Mouse (Mus musculus) embryonic facial prominence, embryonic 14.5 days (tissue): ENCODE measurements around the gene Gpr152. TPM values are rescaled to one million over a fixed set of nuclear protein-coding genes. Genes with fewer than 3 reads are reported as not detected.

Experiments
- ATAC-seq: fragments of 200-750 bp; cut with Nextera tagmentation; 2 replicates; pipeline ENCODE4 v1.8.0; 2017; ENCODE audit warnings: low read depth, moderate number of reproducible peaks, moderate TSS enrichment
- DNase-seq: peaks from one replicate; pipeline ENCODE4 v3.0.0-alpha.2; 2015; ENCODE audit warnings: low spot score
- H3K27ac ChIP-seq: fragments of 300-500 bp; sonication (generic); replicated peaks from 2 replicates; pipeline ENCODE4 v1.5.1; 2014; ENCODE audit warnings: low read depth, mild to moderate bottlenecking, low read length, moderate library complexity
- H3K27me3 ChIP-seq: fragments of 300-500 bp; sonication (generic); replicated peaks from 2 replicates; pipeline ENCODE4 v1.6.1; 2014; ENCODE audit warnings: low read length; ENCODE audit not compliant: control insufficient read depth, insufficient read depth
- H3K36me3 ChIP-seq: fragments of 300-500 bp; sonication (generic); 2 replicates; pipeline ENCODE4 v1.6.1; 2014; ENCODE audit warnings: low read length, mixed read lengths; ENCODE audit not compliant: control insufficient read depth, insufficient read depth
- H3K4me1 ChIP-seq: fragments of 300-500 bp; sonication (generic); 2 replicates; pipeline ENCODE4 v1.6.1; 2014; ENCODE audit warnings: antibody characterized with exemption, low read length; ENCODE audit not compliant: control insufficient read depth, insufficient read depth
- H3K4me2 ChIP-seq: fragments of 300-500 bp; sonication (generic); 2 replicates; pipeline ENCODE4 v1.6.1; 2014; ENCODE audit warnings: low read depth, mild to moderate bottlenecking, low read length, moderate library complexity, mixed read lengths
- H3K4me3 ChIP-seq: fragments of 300-500 bp; sonication (generic); 2 replicates; pipeline ENCODE4 v1.5.1; 2014; ENCODE audit warnings: low read depth, mild to moderate bottlenecking, low read length
- H3K9ac ChIP-seq: fragments of 300-500 bp; sonication (generic); 2 replicates; pipeline ENCODE4 v1.6.1; 2014; ENCODE audit warnings: low read depth, mild to moderate bottlenecking, low read length, moderate library complexity, mixed read lengths
- H3K9me3 ChIP-seq: fragments of 300-500 bp; sonication (generic); 2 replicates; pipeline ENCODE4 v1.6.1; 2016; ENCODE audit warnings: low read length; ENCODE audit not compliant: control insufficient read depth
- WGBS: fragments of 180-500 bp; shearing (Covaris S2); extraction: QIAGEN DNeasy Blood & Tissue Kit; methylation state at CpG from one replicate; pipeline ENCODE4 v1.1.7; 2014; 5-methylcytosine and 5-hydroxymethylcytosine counted together
- polyA plus RNA-seq: library from polyadenylated mRNA; unstranded; fragments of >200 nt; fragmentation: Nextera tagmentation; extraction: Ambion mirVana; gene quantifications from 2 replicates; pipeline ENCODE4 v1.2.1, GENCODE M21; 2014

Gpr152 gene
- polyA plus RNA-seq, 1 experiment from 2014 or later, result 0.08 TPM

DNA sequence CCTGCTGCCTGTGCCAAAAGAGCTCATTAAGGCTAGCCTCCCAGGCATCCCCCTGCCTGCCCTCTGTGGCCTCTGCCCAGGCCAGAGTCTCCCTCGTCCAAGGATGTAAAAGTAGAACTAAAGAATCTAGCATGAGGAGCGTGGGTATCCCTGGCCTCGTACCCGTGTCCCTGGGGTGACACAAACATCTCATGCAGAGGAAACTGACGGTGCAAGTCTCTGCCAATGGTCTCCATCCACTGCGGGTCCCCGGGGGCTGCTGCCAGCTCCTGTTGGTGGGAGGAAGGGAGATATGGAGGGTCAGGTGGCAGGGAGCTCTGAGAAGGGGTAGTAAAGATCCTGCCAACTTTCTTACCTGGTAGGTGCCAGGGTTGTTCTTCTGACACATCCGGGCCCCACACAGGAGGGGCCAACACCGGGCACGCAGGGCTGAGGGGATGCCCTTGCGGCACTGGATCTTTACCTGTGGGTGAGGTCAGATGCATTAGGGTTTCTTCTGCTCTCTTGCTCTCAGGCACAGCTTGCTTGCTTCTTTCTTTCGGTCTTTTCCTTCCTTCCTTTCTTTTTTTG is 49.5 kb downstream of the Gpr152 start:
- Histone ChIP-seq H3K27ac (no peak overlapping the region), H3K9me3 (no peaks in the 10 kb centered on the region), H3K27me3 (no peaks in the 10 kb centered on the region), H3K4me1 (peaks cover 27% of the 10 kb centered on the region), H3K36me3 (peaks cover 10% of the 10 kb centered on the region), H3K9ac (no peak overlapping the region), H3K4me3 (no peak overlapping the region), H3K4me2 (no peak overlapping the region)
- no peak for ATAC-seq
- WGBS, result 81% methylated on average over 12 of the region's 12 CpGs
- DNase-seq, result no peak

DNA sequence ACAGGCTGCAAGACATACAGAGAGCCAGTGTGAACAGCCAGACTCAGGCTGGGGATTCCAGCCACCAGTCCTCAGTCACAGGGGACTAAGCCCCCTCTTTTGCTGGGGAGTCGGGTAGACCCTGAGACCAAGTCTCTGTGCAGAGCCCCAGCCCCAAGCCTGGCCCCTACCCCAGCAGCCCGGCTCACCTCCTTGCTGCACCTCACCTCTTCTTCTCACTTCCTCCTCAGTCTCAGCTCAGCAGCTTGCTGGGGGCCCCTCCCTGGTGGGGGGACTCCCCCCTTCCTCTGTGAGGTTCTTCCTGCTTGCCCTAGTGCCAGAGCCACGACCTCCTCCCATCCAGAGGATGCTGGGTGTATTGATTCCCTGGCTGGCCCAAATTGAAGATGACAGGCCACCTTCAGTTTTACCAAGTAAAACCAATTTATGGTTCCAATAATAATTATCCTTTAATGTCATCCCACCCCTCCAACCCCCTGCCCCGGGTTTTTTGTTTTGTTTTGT is 51.3 kb downstream of the Gpr152 start, which contains the start of gene Tbc1d10c:
TSS of gene Tbc1d10c (minus strand) at position 454 of the 504 bp plus-strand sequence.
- Histone ChIP-seq H3K9me3 (no peaks in the 10 kb centered on the region), H3K36me3 (peaks cover 28% of the 10 kb centered on the region), H3K4me2 (peak within 1 kb of the TSS; percentile 91), H3K4me3 (peak within 1 kb of the TSS; percentile 94), H3K27me3 (no peaks in the 10 kb centered on the region), H3K4me1 (peaks cover 17% of the 10 kb centered on the region), H3K9ac (peak within 1 kb of the TSS; percentile 96), H3K27ac (peak within 1 kb of the TSS; percentile 91)
- no peak for DNase-seq
- WGBS, result 53% methylated on average over 4 of the region's 4 CpGs
- no peak for ATAC-seq

DNA sequence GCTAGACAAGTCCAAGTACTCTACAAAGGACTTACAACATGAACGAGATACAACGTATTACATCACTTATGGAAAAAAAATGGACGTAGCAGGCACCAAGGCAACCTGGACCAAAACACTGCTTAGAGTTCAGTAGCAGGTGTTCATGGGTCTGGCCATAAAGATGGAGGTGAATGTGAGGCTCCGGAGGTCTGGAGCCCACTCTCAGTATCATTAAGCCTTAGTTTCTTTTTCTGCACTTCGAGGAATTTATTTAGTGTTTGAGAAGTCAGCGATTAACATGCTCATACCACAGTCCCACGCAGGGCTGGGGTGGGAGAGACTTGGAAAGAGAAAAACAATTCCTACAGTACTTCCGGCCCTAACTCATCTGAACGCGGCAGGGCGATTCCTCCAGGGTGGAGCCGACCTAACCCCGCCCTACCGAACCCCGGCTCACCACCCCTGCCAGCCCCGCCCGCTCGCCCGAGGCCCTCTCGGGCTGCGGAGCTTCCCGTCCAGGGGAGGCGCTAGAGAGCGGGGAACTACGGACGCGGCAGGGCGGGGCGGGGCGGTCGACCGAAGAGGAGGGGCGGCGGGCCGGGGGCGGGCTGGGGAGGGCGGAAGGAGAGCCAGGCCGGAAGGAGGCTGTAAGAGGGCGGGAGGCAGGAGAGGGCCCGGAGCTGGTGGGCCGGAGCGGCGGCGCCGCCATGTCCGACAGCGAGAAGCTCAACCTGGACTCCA is 52.1 kb downstream of the Gpr152 start, which contains the start of gene Ppp1ca:
TSS of gene Ppp1ca (plus strand) at position 538 of the 723 bp plus-strand sequence.
- DNase-seq (peak; percentile 96), ATAC-seq (peak; percentile 93)
- Histone ChIP-seq H3K27ac (peak within 1 kb of the TSS; percentile 91), H3K27me3 (no peaks in the 10 kb centered on the region), H3K9me3 (no peaks in the 10 kb centered on the region), H3K4me3 (peak within 1 kb of the TSS; percentile 94), H3K36me3 (peaks cover 34% of the 10 kb centered on the region), H3K9ac (peak within 1 kb of the TSS; percentile 96), H3K4me1 (peaks cover 17% of the 10 kb centered on the region), H3K4me2 (peak within 1 kb of the TSS; percentile 91)
- WGBS, result 8% methylated on average over 30 of the region's 47 CpGs

DNA sequence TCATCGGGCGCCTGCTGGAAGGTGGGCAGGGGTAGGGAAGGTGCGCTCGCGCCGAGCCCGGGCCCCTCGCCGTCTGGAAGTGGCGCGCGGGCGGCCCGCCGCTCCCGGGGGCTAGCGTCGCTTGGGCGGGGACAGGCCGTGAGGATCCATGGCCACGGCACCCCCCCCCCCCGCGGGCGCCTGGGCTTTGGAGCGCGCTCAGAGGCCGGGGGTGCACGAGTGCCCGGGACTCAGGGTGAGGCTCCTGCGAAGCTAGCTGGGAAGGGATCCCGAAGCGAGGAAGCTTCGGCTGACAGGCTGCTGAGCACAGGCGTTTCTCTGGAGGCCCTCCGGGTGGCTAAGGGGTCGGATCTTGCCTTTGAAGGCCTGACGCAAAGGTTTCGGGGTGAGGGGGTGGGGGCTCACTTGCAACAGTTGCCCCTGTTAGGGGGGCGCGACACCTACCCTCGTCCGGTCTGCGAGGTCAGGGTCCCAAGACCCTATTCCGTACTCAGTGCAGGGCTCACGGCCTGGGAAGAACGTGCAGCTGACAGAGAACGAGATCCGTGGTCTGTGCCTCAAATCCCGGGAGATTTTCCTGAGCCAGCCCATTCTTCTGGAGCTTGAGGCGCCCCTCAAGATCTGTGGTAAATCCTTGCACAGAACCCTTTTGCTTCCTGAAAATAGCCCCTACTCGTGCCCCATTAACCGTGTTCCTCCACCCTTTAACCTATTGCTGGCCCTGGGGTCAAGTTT is 52.8 kb downstream of the Gpr152 start:
- peaks cover 42% of the 10 kb centered on the region for H3K36me3 ChIP-seq
- peaks cover 17% of the 10 kb centered on the region for H3K4me1 ChIP-seq
- no peaks in the 10 kb centered on the region for H3K9me3 ChIP-seq
- DNase-seq (peak; percentile 53), ATAC-seq (peak; percentile 45; the same call in 1 of the 2 replicates)
- peak overlapping the region; percentile 94 for H3K4me3 ChIP-seq
- WGBS, result under 1% methylated on average over 20 of the region's 52 CpGs
- peak overlapping the region; percentile 91 for H3K27ac ChIP-seq
- H3K27me3 ChIP-seq, result no peaks in the 10 kb centered on the region
- peak overlapping the region; percentile 91 for H3K4me2 ChIP-seq
- peak overlapping the region; percentile 96 for H3K9ac ChIP-seq

DNA sequence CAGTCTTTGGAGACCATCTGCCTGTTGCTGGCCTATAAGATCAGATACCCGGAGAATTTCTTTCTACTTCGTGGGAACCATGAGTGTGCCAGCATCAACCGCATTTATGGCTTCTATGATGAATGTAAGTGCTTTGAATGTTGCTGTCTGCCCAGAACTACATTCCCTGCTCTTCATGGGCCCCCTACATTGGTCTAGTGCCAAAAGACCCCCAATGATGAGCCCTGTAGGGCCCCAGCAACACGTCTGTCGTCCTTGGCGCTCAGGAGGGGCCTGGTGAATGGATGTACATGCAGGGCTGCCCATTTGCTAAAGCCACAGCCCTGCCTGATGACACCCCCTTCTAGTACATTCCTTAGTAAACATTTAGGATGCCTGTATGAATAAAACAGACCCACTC is 53.5 kb downstream of the Gpr152 start:
- peaks cover 17% of the 10 kb centered on the region for H3K4me1 ChIP-seq
- peak overlapping the region; percentile 94 for H3K4me3 ChIP-seq
- ATAC-seq (no peak), DNase-seq (no peak)
- no peaks in the 10 kb centered on the region for H3K9me3 ChIP-seq
- peak overlapping the region; percentile 96 for H3K9ac ChIP-seq
- H3K36me3 ChIP-seq, result peaks cover 47% of the 10 kb centered on the region
- H3K4me2 ChIP-seq, result peak overlapping the region; percentile 91
- H3K27me3 ChIP-seq, result no peaks in the 10 kb centered on the region
- whole genome bisulfite sequencing, result 64% methylated on average over 6 of the region's 6 CpGs
- no peak overlapping the region for H3K27ac ChIP-seq

DNA sequence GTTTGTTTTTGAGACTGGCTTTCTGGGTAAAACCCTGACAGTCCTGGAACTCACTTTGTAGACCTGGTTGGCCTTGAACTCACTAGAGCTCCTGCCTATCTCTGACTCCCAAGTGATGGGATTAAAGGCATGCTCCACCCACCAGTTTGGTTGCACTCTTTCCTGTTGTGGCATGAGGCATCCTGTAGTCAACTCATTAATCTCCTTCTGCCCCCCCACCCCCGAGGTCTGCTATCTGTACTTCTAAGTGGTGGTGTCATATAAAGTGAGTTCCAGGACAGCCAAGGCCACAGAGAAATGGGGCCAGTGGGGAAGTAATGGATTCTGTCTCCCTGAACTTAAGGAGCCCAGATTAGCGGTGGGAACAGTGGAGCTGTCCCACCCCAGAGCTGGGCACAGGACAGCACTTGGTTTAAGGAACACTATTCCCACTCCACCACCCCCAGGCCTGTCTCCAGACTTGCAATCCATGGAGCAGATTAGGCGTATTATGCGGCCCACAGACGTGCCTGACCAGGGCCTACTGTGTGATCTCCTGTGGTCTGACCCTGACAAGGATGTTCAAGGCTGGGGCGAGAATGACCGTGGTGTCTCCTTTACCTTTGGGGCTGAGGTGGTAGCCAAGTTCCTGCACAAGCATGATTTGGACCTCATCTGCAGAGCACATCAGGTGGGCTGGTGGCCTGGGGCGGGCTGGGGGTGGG is 54.6 kb downstream of the Gpr152 start:
- 87% methylated on average over 8 of the region's 8 CpGs for WGBS
- no peaks in the 10 kb centered on the region for H3K27me3 ChIP-seq
- H3K36me3 ChIP-seq, result peaks cover 58% of the 10 kb centered on the region
- peak overlapping the region; percentile 6; the same call in 1 of the 2 replicates for H3K9ac ChIP-seq
- H3K4me3 ChIP-seq, result no peak overlapping the region
- H3K4me2 ChIP-seq, result no peak overlapping the region
- no peak for ATAC-seq
- H3K9me3 ChIP-seq, result no peaks in the 10 kb centered on the region
- H3K27ac ChIP-seq, result no peak overlapping the region
- DNase-seq, result no peak
- H3K4me1 ChIP-seq, result peaks cover 17% of the 10 kb centered on the region

DNA sequence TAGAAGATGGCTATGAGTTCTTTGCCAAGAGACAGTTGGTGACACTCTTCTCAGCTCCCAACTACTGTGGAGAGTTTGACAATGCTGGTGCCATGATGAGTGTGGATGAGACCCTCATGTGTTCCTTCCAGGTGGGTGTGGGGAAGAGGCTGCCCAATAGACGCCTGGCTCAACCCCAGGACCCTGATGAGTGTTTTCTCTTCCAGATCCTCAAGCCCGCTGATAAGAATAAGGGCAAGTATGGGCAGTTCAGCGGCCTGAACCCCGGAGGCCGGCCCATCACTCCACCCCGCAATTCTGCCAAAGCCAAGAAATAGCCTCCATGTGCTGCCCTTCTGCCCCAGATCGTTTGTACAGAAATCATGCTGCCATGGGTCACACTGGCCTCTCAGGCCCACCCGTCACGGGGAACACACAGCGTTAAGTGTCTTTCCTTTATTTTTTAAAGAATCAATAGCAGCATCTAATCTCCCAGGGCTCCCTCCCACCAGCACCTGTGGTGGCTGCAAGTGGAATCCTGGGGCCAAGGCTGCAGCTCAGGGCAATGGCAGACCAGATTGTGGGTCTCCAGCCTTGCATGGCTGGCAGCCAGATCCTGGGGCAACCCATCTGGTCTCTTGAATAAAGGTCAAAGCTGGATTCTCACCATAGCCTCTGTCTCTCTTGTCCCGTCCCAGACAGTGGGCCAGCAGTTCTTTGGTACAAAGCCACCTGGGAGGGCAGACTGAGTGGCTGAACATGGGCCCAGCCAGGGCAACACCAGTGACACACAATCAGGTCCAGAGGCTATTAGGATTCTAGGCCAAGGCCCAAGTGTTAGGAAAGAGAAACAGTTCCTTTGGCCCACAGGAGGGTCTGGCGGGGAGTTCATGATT is 55.4 kb downstream of the Gpr152 start:
- DNase-seq (no peak), ATAC-seq (no peak)
- Histone ChIP-seq H3K4me2 (no peak overlapping the region), H3K9ac (no peak overlapping the region; the same call in 1 of the 2 replicates), H3K4me3 (no peak overlapping the region), H3K27ac (no peak overlapping the region), H3K36me3 (peaks cover 66% of the 10 kb centered on the region), H3K9me3 (no peaks in the 10 kb centered on the region), H3K4me1 (peaks cover 17% of the 10 kb centered on the region), H3K27me3 (no peaks in the 10 kb centered on the region)
- WGBS, result 81% methylated on average over 12 of the region's 12 CpGs
